Mouse (Mus musculus): ENCODE results near the gene Hexb. TPM values are rescaled to one million over a fixed set of nuclear protein-coding genes. Genes with fewer than 3 reads are reported as not detected.
A peak's percentile ranks its signal among the peaks of the same experiment; 100 is the strongest.

The Hexb gene
- total and polyA plus RNA-seq, 3 experiments, result 31.0 to 75.7 (median 37.9) TPM

- in situ Hi-C loops (cut with MboI; ENCODE audit: low pct_ligation_motif_present, low pct_unique_long_range_greater_than_20kb, low sequenced_read_pairs) (no loop called here), dilution Hi-C loops (cut with MboI; ENCODE audit: extremely low pct_ligation_motif_present, extremely low pct_unique_long_range_greater_than_20kb, low sequenced_read_pairs) (no loop called here)
- Histone ChIP-seq H3K4me2 (ENCODE audit: insufficient read depth, low read depth, poor library complexity, severe bottlenecking) (no peak overlapping the region), H3K4me3 (replicated peaks in 1 of 3; ENCODE audit: low read depth in 2 of 3, low read length in 2 of 3, poor library complexity in 1 of 3) (no peak overlapping the region), H3K27me3 (replicated peaks) (no peaks in the 10 kb centered on the region), H3K79me2 (replicated peaks; ENCODE audit: control insufficient read depth, extremely low read depth, insufficient read depth, poor library complexity, severe bottlenecking) (0 out of 2 replicates have a peak, but pooled peaks cover under 1% of the 10 kb centered on the region), H3K36me3 (replicated peaks in 1 of 2; ENCODE audit: control insufficient read depth in 1 of 2, insufficient read depth in 1 of 2, low read length in 1 of 2) (peaks cover 51 to 73% of the 10 kb centered on the region in 2 experiments), H3K9ac (ENCODE audit: insufficient read depth, low read depth) (no peak overlapping the region), H3K27ac (ENCODE audit: insufficient read depth, low read depth) (no peak overlapping the region), H3K9me3 (replicated peaks; ENCODE audit: low read length) (no peaks in the 10 kb centered on the region), H3K4me1 (ENCODE audit: control insufficient read depth in 1 of 2, insufficient read depth in 2 of 2) (peaks cover 0 to under 1% of the 10 kb centered on the region in 2 experiments; a peak in 1 of 4 replicates)
- TF ChIP-seq CTCF (conservative IDR thresholded peaks at IDR 0.05 in 1 of 2, IDR thresholded peaks at IDR 0.05 in 1 of 2; ENCODE audit: low read depth in 2 of 2, low read length in 2 of 2) (peak; percentile 54 to 71), ZKSCAN1 (IDR thresholded peaks at IDR 0.05; ENCODE audit: borderline replicate concordance, low read depth, low read length) (no peak), MYC (IDR thresholded peaks at IDR 0.05; ENCODE audit: low read depth, low read length) (peak; percentile 61; the same call in 1 of the 2 replicates), SMC3 (IDR thresholded peaks at IDR 0.05; ENCODE audit: low read depth, low read length) (peak; percentile 10; the same call in 1 of the 2 replicates), RAD21 (IDR thresholded peaks at IDR 0.05; ENCODE audit: low read depth, low read length) (peak; percentile 15), EP300 (IDR thresholded peaks at IDR 0.05; ENCODE audit: low read length) (no peak), ELF1 (IDR thresholded peaks at IDR 0.05; ENCODE audit: low read depth, low read length) (no peak), HCFC1 (IDR thresholded peaks at IDR 0.05; ENCODE audit: low read depth, low read length) (no peak)
- peak; percentile 67 for DNase-seq (ENCODE audit: extremely low read depth)
Measured at GRCm38 (mm10) chr13:97145834-97146233, 52.3 kb downstream of the Hexb start.

DNA sequence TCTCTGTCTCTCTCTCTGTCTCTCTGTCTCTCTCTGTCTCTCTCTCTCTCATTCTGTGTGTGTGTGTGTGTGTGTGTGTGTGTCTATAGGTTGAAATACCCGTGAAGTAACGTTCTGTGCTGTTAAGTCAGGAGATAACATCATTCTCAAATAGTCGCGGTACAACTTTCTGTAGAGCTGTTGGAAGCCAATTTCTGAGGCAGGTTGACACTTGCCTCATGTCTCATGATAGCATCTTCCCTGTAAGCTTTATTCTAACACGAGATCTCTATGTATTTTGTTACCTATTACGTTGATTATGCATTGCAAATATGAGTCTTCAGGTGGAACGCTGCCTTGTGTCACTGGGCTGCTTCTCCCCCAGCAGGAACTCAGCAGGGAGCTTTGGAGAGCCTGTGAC is 55.8 kb downstream of the Hexb start:
- no peak for DNase-seq (ENCODE audit: extremely low read depth)
- H3K4me1 ChIP-seq (ENCODE audit: control insufficient read depth in 1 of 2, insufficient read depth in 2 of 2), result peaks cover 0 to 20% of the 10 kb centered on the region in 2 experiments; a peak in 2 of 4 replicates
- no peak overlapping the region for H3K4me2 ChIP-seq (ENCODE audit: insufficient read depth, low read depth, poor library complexity, severe bottlenecking)
- no peak overlapping the region for H3K4me3 ChIP-seq (replicated peaks in 1 of 3; ENCODE audit: low read depth in 2 of 3, low read length in 2 of 3, poor library complexity in 1 of 3)
- H3K36me3 ChIP-seq (replicated peaks in 1 of 2; ENCODE audit: control insufficient read depth in 1 of 2, insufficient read depth in 1 of 2, low read length in 1 of 2), result peaks cover 25 to 53% of the 10 kb centered on the region in 2 experiments
- no peaks in the 10 kb centered on the region for H3K27me3 ChIP-seq (replicated peaks)
- TF ChIP-seq KAT2A (IDR thresholded peaks at IDR 0.05; ENCODE audit: insufficient replicate concordance, low read length) (no peak), NELFE (IDR thresholded peaks at IDR 0.05; ENCODE audit: low read depth, low read length) (no peak), JUN (IDR thresholded peaks at IDR 0.05; ENCODE audit: insufficient read depth, low read depth, low read length) (no peak), NRF1 (IDR thresholded peaks at IDR 0.05; ENCODE audit: low read depth, low read length) (no peak), POLR2A (IDR thresholded peaks at IDR 0.05; ENCODE audit: low read depth, low read length) (no peak), ZKSCAN1 (IDR thresholded peaks at IDR 0.05; ENCODE audit: borderline replicate concordance, low read depth, low read length) (no peak), CTCF (conservative IDR thresholded peaks at IDR 0.05 in 1 of 2, IDR thresholded peaks at IDR 0.05 in 1 of 2; ENCODE audit: low read depth in 2 of 2, low read length in 2 of 2) (no peak), RCOR1 (conservative IDR thresholded peaks at IDR 0.05; ENCODE audit: low read depth, low read length) (no peak), MXI1 (IDR thresholded peaks at IDR 0.05; ENCODE audit: low read depth, low read length) (no peak), SMC3 (IDR thresholded peaks at IDR 0.05; ENCODE audit: low read depth, low read length) (no peak), CHD1 (IDR thresholded peaks at IDR 0.05; ENCODE audit: low read depth, low read length) (no peak), UBTF (IDR thresholded peaks at IDR 0.05; ENCODE audit: low read depth, low read length) (no peak), MAZ (IDR thresholded peaks at IDR 0.05; ENCODE audit: low read depth, low read length) (no peak), TCF12 (IDR thresholded peaks at IDR 0.05; ENCODE audit: low read depth, low read length) (no peak), USF2 (conservative IDR thresholded peaks at IDR 0.05; ENCODE audit: low read depth, low read length) (no peak), USF1 (IDR thresholded peaks at IDR 0.05; ENCODE audit: low read depth, low read length) (no peak), MYC (IDR thresholded peaks at IDR 0.05; ENCODE audit: low read depth, low read length) (no peak)
- H3K79me2 ChIP-seq (replicated peaks; ENCODE audit: control insufficient read depth, extremely low read depth, insufficient read depth, poor library complexity, severe bottlenecking), result peaks cover 22% of the 10 kb centered on the region
- dilution Hi-C loops (cut with MboI; ENCODE audit: extremely low pct_ligation_motif_present, extremely low pct_unique_long_range_greater_than_20kb, low sequenced_read_pairs), result no loop called here
- in situ Hi-C loops (cut with MboI; ENCODE audit: low pct_ligation_motif_present, low pct_unique_long_range_greater_than_20kb, low sequenced_read_pairs), result no loop called here
- no peak overlapping the region for H3K27ac ChIP-seq (ENCODE audit: insufficient read depth, low read depth)
- H3K9me3 ChIP-seq (replicated peaks; ENCODE audit: low read length), result no peaks in the 10 kb centered on the region
- no peak overlapping the region for H3K9ac ChIP-seq (ENCODE audit: insufficient read depth, low read depth)
